Mouse (Mus musculus): ENCODE measurements around the gene Plekhb1. TPM values are rescaled to one million over a fixed set of nuclear protein-coding genes. Genes with fewer than 3 reads are reported as not detected.

The Plekhb1 gene
- total RNA-seq, 2 experiments from 2014 or later = 285 to 292 TPM

GRCm38 (mm10) chr7:100661264-100661663, 950 bp downstream of the Plekhb1 start:
- DNase-seq (ENCODE audit: low spot score in 2 of 2) = no peak

- DNase-seq (ENCODE audit: low spot score in 2 of 2) = peak in 1 of 2 experiments; percentile 53
Observed at GRCm38 (mm10) chr7:100658093-100658578, 4.1 kb downstream of the Plekhb1 start.

- peak in 1 of 2 experiments; percentile 66 for DNase-seq (ENCODE audit: low spot score in 2 of 2)
Observed at GRCm38 (mm10) chr7:100656739-100657138, 5.5 kb downstream of the Plekhb1 start.

GRCm38 (mm10) chr7:100654441-100654840, 7.8 kb downstream of the Plekhb1 start:
- DNase-seq (ENCODE audit: low spot score in 2 of 2) = no peak

- peak in 1 of 2 experiments; percentile 66 for DNase-seq (ENCODE audit: low spot score in 2 of 2)
Observed at GRCm38 (mm10) chr7:100653480-100654266, 8.5 kb downstream of the Plekhb1 start.

- DNase-seq (ENCODE audit: low spot score in 2 of 2) = no peak
Observed at GRCm38 (mm10) chr7:100651011-100651410, 11.2 kb downstream of the Plekhb1 start.

GRCm38 (mm10) chr7:100650421-100650820, 11.8 kb downstream of the Plekhb1 start:
- no peak for DNase-seq (ENCODE audit: low spot score in 2 of 2)

GRCm38 (mm10) chr7:100649826-100650225, 12.4 kb downstream of the Plekhb1 start:
- DNase-seq (ENCODE audit: low spot score in 2 of 2) = no peak

GRCm38 (mm10) chr7:100649095-100649494, 13.1 kb downstream of the Plekhb1 start:
- no peak for DNase-seq (ENCODE audit: low spot score in 2 of 2)

GRCm38 (mm10) chr7:100645147-100645546, 17.1 kb downstream of the Plekhb1 start:
- DNase-seq (ENCODE audit: low spot score in 2 of 2) = peak; percentile 63 to 85

- DNase-seq (ENCODE audit: low spot score in 2 of 2) = no peak
Observed at GRCm38 (mm10) chr7:100642413-100642812, 19.8 kb downstream of the Plekhb1 start.

GRCm38 (mm10) chr7:100637657-100638056, 24.6 kb downstream of the Plekhb1 start:
- no peak for DNase-seq (ENCODE audit: low spot score in 2 of 2)

GRCm38 (mm10) chr7:100624538-100624937, 37.7 kb downstream of the Plekhb1 start:
- no peak for DNase-seq (ENCODE audit: low spot score in 2 of 2)

- DNase-seq (ENCODE audit: low spot score in 2 of 2) = no peak
Observed at GRCm38 (mm10) chr7:100622277-100622676, 39.9 kb downstream of the Plekhb1 start.

- DNase-seq (ENCODE audit: low spot score in 2 of 2) = no peak
Observed at GRCm38 (mm10) chr7:100616121-100616857, 45.9 kb downstream of the Plekhb1 start.

GRCm38 (mm10) chr7:100608910-100609309, 53.3 kb downstream of the Plekhb1 start:
- DNase-seq (ENCODE audit: low spot score in 2 of 2) = no peak

GRCm38 (mm10) chr7:100608130-100608741, 54.0 kb downstream of the Plekhb1 start, which contains the start of gene Mrpl48:
Gene Mrpl48 (minus strand): TSS chr7:100608301.
- peak; percentile 56 to 77 for DNase-seq (ENCODE audit: low spot score in 2 of 2)

GRCm38 (mm10) chr7:100607214-100608129, 54.7 kb downstream of the Plekhb1 start, which contains the start of gene Rab6a:
Gene Rab6a (plus strand): TSS chr7:100607410.
- peak; percentile 98 to 99 for DNase-seq (ENCODE audit: low spot score in 2 of 2)

GRCm38 (mm10) chr7:100600211-100600610, 62.0 kb downstream of the Plekhb1 start:
- DNase-seq (ENCODE audit: low spot score in 2 of 2) = peak; percentile 15 to 42

- DNase-seq (ENCODE audit: low spot score in 2 of 2) = no peak
Observed at GRCm38 (mm10) chr7:100593349-100593748, 68.9 kb downstream of the Plekhb1 start.
